Mouse (Mus musculus): Measurements from ENCODE around the gene Gse1.

Gse1 gene

GRCm38 (mm10) chr8:120273430-120273829, 45.2 kb downstream of the Gse1 start:
- CTCF ChIA-PET = interaction anchor here (0.5 kb wide), 1 partner anchor 45 kb away, joined by 3 read pairs; no protein-coding TSS in a partner anchor

- CTCF ChIA-PET = interaction anchor here (0.6 kb wide), 1 partner anchor 46 kb away, joined by 3 read pairs; no protein-coding TSS in a partner anchor
Measured at GRCm38 (mm10) chr8:120276051-120276890, 48.0 kb downstream of the Gse1 start.

GRCm38 (mm10) chr8:120276891-120277426, 48.7 kb downstream of the Gse1 start:
- CTCF ChIA-PET = interaction anchor here (0.6 kb wide), 1 partner anchor 45 kb away, joined by 3 read pairs; no protein-coding TSS in a partner anchor

- CTCF ChIA-PET = interaction anchor here (0.6 kb wide), 1 partner anchor 341 kb away, joined by 4 read pairs; no protein-coding TSS in a partner anchor
Measured at GRCm38 (mm10) chr8:120278009-120278408, 49.8 kb downstream of the Gse1 start.

GRCm38 (mm10) chr8:120279418-120279817, 51.2 kb downstream of the Gse1 start:
- CTCF ChIA-PET = no interaction called here

- CTCF ChIA-PET = no interaction called here
Measured at GRCm38 (mm10) chr8:120281487-120281886, 53.2 kb downstream of the Gse1 start.

GRCm38 (mm10) chr8:120282465-120282864, 54.2 kb downstream of the Gse1 start:
- CTCF ChIA-PET = no interaction called here

- CTCF ChIA-PET = no interaction called here
Measured at GRCm38 (mm10) chr8:120284265-120284664, 56.0 kb downstream of the Gse1 start.

GRCm38 (mm10) chr8:120285033-120285432, 56.8 kb downstream of the Gse1 start:
- CTCF ChIA-PET = interaction anchor here (1.1 kb wide), 1 partner anchor 22 kb away, joined by 14 read pairs; no protein-coding TSS in a partner anchor

- CTCF ChIA-PET = interaction anchor here (1.1 kb wide), 1 partner anchor 22 kb away, joined by 14 read pairs; no protein-coding TSS in a partner anchor
Measured at GRCm38 (mm10) chr8:120285878-120286277, 57.6 kb downstream of the Gse1 start.

GRCm38 (mm10) chr8:120288122-120288908, 60.1 kb downstream of the Gse1 start:
- CTCF ChIA-PET = interaction anchor here (1.1 kb wide), 1 partner anchor 174 kb away, joined by 3 read pairs; no protein-coding TSS in a partner anchor

GRCm38 (mm10) chr8:120289191-120289590, 60.9 kb downstream of the Gse1 start:
- CTCF ChIA-PET = interaction anchor here (1.1 to 1.4 kb wide), 2 partner anchors 13 to 173 kb away, joined by 3 read pairs; no protein-coding TSS in a partner anchor

- CTCF ChIA-PET = interaction anchor here (1.4 kb wide), 1 partner anchor 13 kb away, joined by 3 read pairs; no protein-coding TSS in a partner anchor
Measured at GRCm38 (mm10) chr8:120289698-120290181, 61.5 kb downstream of the Gse1 start.

- CTCF ChIA-PET = interaction anchor here (0.6 kb wide), 1 partner anchor 934 kb away, joined by 4 read pairs; no protein-coding TSS in a partner anchor
Measured at GRCm38 (mm10) chr8:120290614-120291013, 62.4 kb downstream of the Gse1 start.

GRCm38 (mm10) chr8:120291650-120292049, 63.4 kb downstream of the Gse1 start:
- CTCF ChIA-PET = no interaction called here

GRCm38 (mm10) chr8:120292316-120293107, 64.3 kb downstream of the Gse1 start:
- CTCF ChIA-PET = no interaction called here

- CTCF ChIA-PET = no interaction called here
Measured at GRCm38 (mm10) chr8:120293421-120294357, 65.4 kb downstream of the Gse1 start.

- CTCF ChIA-PET = no interaction called here
Measured at GRCm38 (mm10) chr8:120294982-120295870, 67.0 kb downstream of the Gse1 start.

GRCm38 (mm10) chr8:120297000-120297399, 68.7 kb downstream of the Gse1 start:
- CTCF ChIA-PET = no interaction called here
